Mouse (Mus musculus) ES-E14 (cell line): ENCODE results near the gene Hoxa13.

Experiments used
- CHD2 ChIP-seq: IDR thresholded peaks from 2 replicates; pipeline ENCODE4 v1.6.1; 2014; ENCODE audit warnings: mild to moderate bottlenecking, low read depth, low read length, inconsistent platforms
- MAFK ChIP-seq: IDR thresholded peaks from 2 replicates; pipeline ENCODE4 v1.6.1; 2014; ENCODE audit warnings: mild to moderate bottlenecking, low read depth, low read length, inconsistent platforms; ENCODE audit not compliant: insufficient read depth
- ZC3H11A ChIP-seq: IDR thresholded peaks from 2 replicates; pipeline ENCODE4 v1.6.1; 2012; ENCODE audit warnings: low read depth, mild to moderate bottlenecking, inconsistent platforms, low read length, borderline replicate concordance
- ZNF384 ChIP-seq: IDR thresholded peaks from 2 replicates; pipeline ENCODE4 v1.6.1; 2012; ENCODE audit warnings: low read depth, low read length, inconsistent platforms

GRCm38 (mm10) chr6:52223939-52224760 is 36.5 kb downstream of the Hoxa13 start:
- TF ChIP-seq MAFK: no peak
- no peak for TF ChIP-seq CHD2
- no peak for TF ChIP-seq ZC3H11A
- TF ChIP-seq ZNF384: no peak
